Mouse (Mus musculus): ENCODE results near the gene Tfap2e.

- TF ChIP-seq CTCF (IDR thresholded peaks at IDR 0.05; ENCODE audit: low read depth, low read length) (no peak), POLR2A (IDR thresholded peaks at IDR 0.05; ENCODE audit: extremely low read depth, insufficient read depth, low read length) (no peak)
Observed at GRCm38 (mm10) chr4:126734001-126734603, 1.9 kb downstream of the Tfap2e start.

Data from liver, adult 2 months (tissue).